Mouse (Mus musculus) midbrain, embryonic 14.5 days (tissue): ENCODE results near the gene Abcd3. TPM values are rescaled to one million over a fixed set of nuclear protein-coding genes. Genes with fewer than 3 reads are reported as not detected.
"Not testable (repeated sequence)": the region's sequence is repeated elsewhere in the genome, so short reads cannot be mapped to it uniquely, and the experiment has no call there.

Experiments used
- ATAC-seq: fragments of 200-750 bp; cut with Nextera tagmentation; 2 replicates; pipeline ENCODE4 v1.8.0; 2017; ENCODE audit warnings: moderate number of reproducible peaks, moderate library complexity; ENCODE audit not compliant: low FRiP score, low TSS enrichment
- DNase-seq: peaks from one replicate; pipeline ENCODE4 v3.0.0-alpha.2; 2015
- H3K27ac ChIP-seq: fragments of 300-500 bp; sonication (generic); replicated peaks from 2 replicates; pipeline ENCODE4 v1.5.1; 2014; ENCODE audit warnings: mild to moderate bottlenecking, low read depth, low read length, moderate library complexity
- H3K27me3 ChIP-seq: fragments of 300-500 bp; sonication (generic); 2 replicates; pipeline ENCODE4 v1.6.1; 2014; ENCODE audit warnings: low read length, control low read depth, mixed read lengths; ENCODE audit not compliant: control insufficient read depth, insufficient read depth
- H3K36me3 ChIP-seq: fragments of 300-500 bp; sonication (generic); 2 replicates; pipeline ENCODE4 v1.6.1; 2014; ENCODE audit warnings: low read length, control low read depth; ENCODE audit not compliant: control insufficient read depth, insufficient read depth
- H3K4me1 ChIP-seq: fragments of 300-500 bp; sonication (generic); 2 replicates; pipeline ENCODE4 v1.6.1; 2014; ENCODE audit warnings: mild to moderate bottlenecking, antibody characterized with exemption, low read length, control low read depth; ENCODE audit not compliant: control insufficient read depth, insufficient read depth
- H3K4me2 ChIP-seq: fragments of 300-500 bp; sonication (generic); 2 replicates; pipeline ENCODE4 v1.6.1; 2014; ENCODE audit warnings: mild to moderate bottlenecking, low read length, moderate library complexity
- H3K4me3 ChIP-seq: fragments of 300-500 bp; sonication (generic); replicated peaks from 2 replicates; pipeline ENCODE4 v1.5.1; 2014; ENCODE audit warnings: low read depth, low read length
- H3K9ac ChIP-seq: fragments of 300-500 bp; sonication (generic); replicated peaks from 2 replicates; pipeline ENCODE4 v1.6.1; 2014; ENCODE audit warnings: mild to moderate bottlenecking, low read length, moderate library complexity
- H3K9me3 ChIP-seq: fragments of 300-500 bp; sonication (generic); 2 replicates; pipeline ENCODE4 v1.6.1; 2016; ENCODE audit warnings: low read length, control low read depth, mixed read lengths; ENCODE audit not compliant: control insufficient read depth
- WGBS: fragments of 180-500 bp; shearing (Covaris S2); extraction: QIAGEN DNeasy Blood & Tissue Kit; methylation state at CpG from one replicate; pipeline ENCODE4 v1.1.7; 2014; 5-methylcytosine and 5-hydroxymethylcytosine counted together
- polyA plus RNA-seq: library from polyadenylated mRNA; unstranded; fragments of >200 nt; fragmentation: Nextera tagmentation; extraction: Ambion mirVana; gene quantifications from 2 replicates; pipeline ENCODE4 v1.2.1, GENCODE M21; 2014

The Abcd3 gene
- polyA plus RNA-seq, 1 experiment from 2014 or later: 75.1 TPM

DNA sequence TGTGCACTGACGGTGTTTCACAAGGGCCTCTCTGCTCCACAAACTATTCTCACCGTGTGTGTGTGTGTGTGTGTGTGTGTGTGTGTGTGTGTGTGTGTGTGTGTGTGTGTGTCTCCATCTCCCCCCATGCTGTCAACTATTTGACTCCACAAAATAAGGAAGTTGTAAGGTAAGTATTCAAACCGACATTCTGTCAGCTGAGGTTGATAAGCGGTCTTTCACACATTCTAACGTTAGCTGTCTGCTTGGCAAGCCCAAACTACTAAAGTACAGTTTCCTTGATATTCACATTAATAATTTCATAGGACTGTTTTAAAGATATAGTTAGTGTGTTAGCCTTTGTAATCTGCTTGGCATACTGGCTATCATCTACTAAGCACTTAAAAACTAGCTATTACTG, 48.3 kb downstream of the Abcd3 start:
- Histone ChIP-seq H3K36me3 (peaks cover 62% of the 10 kb centered on the region), H3K9me3 (no peaks in the 10 kb centered on the region), H3K4me2 (no peak overlapping the region), H3K27me3 (no peaks in the 10 kb centered on the region), H3K4me3 (no peak overlapping the region), H3K9ac (no peak overlapping the region), H3K27ac (no peak overlapping the region), H3K4me1 (no peaks in the 10 kb centered on the region)
- no peak for DNase-seq
- no peak for ATAC-seq
- 93% methylated on average over 5 of the region's 5 CpGs for WGBS

- H3K36me3 ChIP-seq: peaks cover 56% of the 10 kb centered on the region
- DNase-seq: no peak
These were observed 49.1 kb downstream of the Abcd3 start for GRCm38 (mm10) chr3:121766048-121766447.

GRCm38 (mm10) chr3:121762056-121762852, 52.8 kb downstream of the Abcd3 start:
- no peaks in the 10 kb centered on the region for H3K27me3 ChIP-seq
- no peak overlapping the region for H3K4me3 ChIP-seq
- no peak overlapping the region for H3K4me2 ChIP-seq
- DNase-seq: peak; percentile 79
- H3K9ac ChIP-seq: no peak overlapping the region
- WGBS: 68% methylated on average over 4 of the region's 4 CpGs
- no peak for ATAC-seq
- no peaks in the 10 kb centered on the region for H3K9me3 ChIP-seq
- H3K4me1 ChIP-seq: no peaks in the 10 kb centered on the region
- peaks cover 39% of the 10 kb centered on the region for H3K36me3 ChIP-seq
- H3K27ac ChIP-seq: no peak overlapping the region

More at GRCm38 (mm10) chr3:121766048-121766447, 49.1 kb downstream of the Abcd3 start:
- Histone ChIP-seq H3K9ac (no peak overlapping the region), H3K4me3 (no peak overlapping the region), H3K9me3 (no peaks in the 10 kb centered on the region), H3K4me1 (no peaks in the 10 kb centered on the region), H3K27me3 (no peaks in the 10 kb centered on the region), H3K27ac (no peak overlapping the region), H3K4me2 (no peak overlapping the region)
- ATAC-seq: no peak

GRCm38 (mm10) chr3:121758373-121758772, 56.7 kb downstream of the Abcd3 start:
- Histone ChIP-seq H3K36me3 (peaks cover 6% of the 10 kb centered on the region; the same call in 1 of the 2 replicates), H3K27ac (no peak overlapping the region), H3K4me1 (no peaks in the 10 kb centered on the region), H3K9me3 (no peaks in the 10 kb centered on the region), H3K27me3 (no peaks in the 10 kb centered on the region), H3K4me3 (no peak overlapping the region), H3K4me2 (no peak overlapping the region), H3K9ac (no peak overlapping the region)
- 80% methylated on average over 7 of the region's 7 CpGs for WGBS
- DNase-seq: no peak
- ATAC-seq: no peak

DNA sequence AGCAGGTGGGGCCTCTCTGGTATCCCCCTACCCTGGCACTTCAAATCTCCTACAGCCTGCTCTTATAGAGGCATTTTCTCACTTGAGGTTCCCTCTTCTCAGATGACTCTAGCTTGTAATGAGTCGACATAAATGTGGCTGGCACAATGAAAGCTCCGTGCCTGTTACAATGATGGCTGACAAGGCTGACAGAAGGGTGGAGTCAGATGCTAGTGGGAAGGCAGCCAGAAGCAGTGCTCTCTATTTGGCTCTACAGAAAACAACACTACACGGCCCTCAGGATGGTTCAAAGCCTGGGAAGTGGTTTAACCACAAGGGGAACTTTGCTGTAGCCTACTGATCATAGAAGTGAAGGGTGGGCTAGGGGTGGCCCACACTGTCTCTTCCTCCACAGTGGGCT, 60.0 kb downstream of the Abcd3 start:
- H3K4me3 ChIP-seq: no peak overlapping the region
- WGBS: 12% methylated on average over 3 of the region's 3 CpGs
- H3K27me3 ChIP-seq: no peaks in the 10 kb centered on the region
- DNase-seq: peak; percentile 30
- peak; percentile 37; the same call in 1 of the 2 replicates for ATAC-seq
- H3K9ac ChIP-seq: no peak overlapping the region
- H3K4me1 ChIP-seq: no peaks in the 10 kb centered on the region
- no peak overlapping the region for H3K4me2 ChIP-seq
- H3K27ac ChIP-seq: no peak overlapping the region
- no peaks in the 10 kb centered on the region for H3K9me3 ChIP-seq
- H3K36me3 ChIP-seq: peaks cover 4% of the 10 kb centered on the region; the same call in 1 of the 2 replicates

DNA sequence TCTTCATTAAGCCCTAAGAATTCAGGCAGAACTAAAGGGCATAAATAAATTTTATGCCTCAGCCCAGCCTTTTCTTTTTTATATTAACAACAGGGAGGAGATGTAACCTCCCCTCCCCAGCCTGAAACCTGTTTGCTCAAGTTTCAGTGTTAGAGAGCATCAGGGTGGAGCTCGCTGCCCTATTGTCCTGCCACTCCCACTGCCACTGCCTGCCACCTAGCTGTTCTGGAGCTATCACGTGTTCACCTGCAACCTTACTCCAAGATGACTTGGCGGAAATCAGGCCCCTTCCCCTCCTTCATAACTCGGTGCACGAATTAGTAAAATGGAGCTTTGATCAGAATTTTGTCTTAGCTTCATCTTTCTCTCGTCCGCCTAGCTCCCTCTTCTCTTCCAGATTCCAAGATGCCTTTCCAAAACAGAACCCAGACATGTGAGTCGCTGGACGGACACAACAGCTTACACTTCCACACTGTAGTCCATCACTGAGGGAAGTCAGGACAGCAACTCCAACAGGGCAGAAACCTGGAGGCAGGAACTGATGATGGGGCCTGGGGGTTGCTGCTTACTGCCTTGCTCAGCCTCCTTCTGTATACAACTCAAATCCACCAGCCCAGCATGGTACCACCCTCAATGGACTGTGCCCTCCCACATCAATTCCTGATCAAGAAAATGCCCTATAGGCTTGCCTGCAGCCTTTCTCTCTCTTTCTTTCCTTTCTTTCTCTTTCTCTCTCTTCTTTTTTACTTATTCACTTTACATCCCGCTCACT, 60.6 kb downstream of the Abcd3 start:
- not testable (repeated sequence) for H3K9me3 ChIP-seq, H3K27me3 ChIP-seq, H3K4me3 ChIP-seq, H3K4me2 ChIP-seq, H3K9ac ChIP-seq, H3K4me1 ChIP-seq, H3K27ac ChIP-seq, H3K36me3 ChIP-seq, DNase-seq
- WGBS: 84% methylated on average over 10 of the region's 10 CpGs
- ATAC-seq: 0 out of 2 replicates have a peak, but pooled peaks have one; percentile 6

DNA sequence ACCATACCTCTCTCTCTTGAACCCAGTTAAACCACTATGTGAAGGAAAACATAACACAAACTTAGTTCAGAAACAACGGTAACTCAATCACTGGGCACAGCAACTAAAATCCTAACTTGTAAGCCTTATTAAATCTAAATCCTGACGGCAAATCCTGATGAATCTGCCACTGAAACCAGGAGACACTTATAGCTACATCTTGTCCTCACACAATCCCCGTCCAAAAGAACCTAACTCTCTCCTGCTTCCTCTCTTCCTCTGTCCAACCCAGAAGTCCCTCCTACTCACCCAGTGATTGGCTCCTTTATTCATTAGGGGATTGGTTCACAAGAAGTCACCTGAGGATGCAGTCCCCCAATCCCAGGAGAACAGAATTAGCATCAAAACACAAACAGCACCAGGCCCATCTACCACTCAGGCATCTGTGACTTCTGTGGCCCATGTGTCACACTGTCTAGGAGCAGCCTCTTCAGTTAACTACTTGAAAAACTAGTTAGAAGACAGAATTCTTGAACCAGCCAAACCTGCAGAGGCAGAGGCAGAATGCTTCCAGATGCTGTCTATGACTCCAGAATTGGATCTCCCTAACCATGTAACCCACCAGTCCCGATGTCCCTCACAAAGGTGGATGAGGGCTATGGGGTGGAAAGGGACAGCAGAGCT, 73.8 kb downstream of the Abcd3 start:
- not testable (repeated sequence) for H3K9me3 ChIP-seq, H3K4me3 ChIP-seq, H3K27me3 ChIP-seq, H3K4me2 ChIP-seq, H3K4me1 ChIP-seq, DNase-seq, H3K36me3 ChIP-seq, H3K9ac ChIP-seq, ATAC-seq, H3K27ac ChIP-seq
- 88% methylated on average over 4 of the region's 4 CpGs for WGBS

DNA sequence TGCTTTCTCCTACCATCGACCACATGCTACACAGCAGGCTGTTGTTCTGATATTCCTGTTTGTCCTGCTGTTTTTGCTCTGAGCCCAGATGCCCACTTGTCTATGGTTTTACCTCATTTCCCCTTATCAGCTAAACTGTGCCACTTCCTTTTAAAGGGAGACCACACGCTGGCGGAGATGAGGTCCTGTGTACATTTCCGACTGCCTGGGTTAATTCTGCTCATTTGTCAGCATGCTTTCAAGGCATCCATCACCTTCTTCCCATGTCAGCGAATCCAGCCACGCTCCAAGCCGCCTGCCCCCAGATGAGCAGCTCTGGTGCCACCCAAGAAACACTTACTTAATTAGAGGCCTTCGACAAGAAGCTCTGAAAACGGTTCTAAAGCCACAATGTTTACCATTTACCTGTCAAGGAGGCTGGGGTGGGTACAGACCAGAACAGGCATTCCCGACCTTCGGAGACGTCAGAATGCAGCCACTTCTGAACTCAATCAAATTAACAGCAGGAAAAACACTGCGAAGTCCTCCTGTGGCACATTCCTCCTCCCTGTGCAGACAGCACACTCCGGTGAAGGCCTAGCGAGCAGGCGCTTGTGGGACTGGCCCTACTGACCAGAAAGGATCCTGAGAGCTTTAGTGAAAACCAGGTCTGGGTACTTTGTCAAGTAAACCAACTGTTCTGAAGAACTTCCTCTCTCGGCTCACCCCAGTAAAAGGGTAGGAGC, 75.5 kb downstream of the Abcd3 start:
- no peak for DNase-seq
- no peak for ATAC-seq
- Histone ChIP-seq H3K4me1 (0 out of 2 replicates have a peak, but pooled peaks cover 4% of the 10 kb centered on the region), H3K4me2 (no peak overlapping the region), H3K9ac (no peak overlapping the region), H3K27me3 (no peaks in the 10 kb centered on the region), H3K27ac (no peak overlapping the region), H3K36me3 (no peaks in the 10 kb centered on the region), H3K4me3 (no peak overlapping the region), H3K9me3 (no peaks in the 10 kb centered on the region)
- 81% methylated on average over 17 of the region's 17 CpGs for WGBS
